Mouse (Mus musculus) ES-Bruce4 (cell line): Measurements from ENCODE around the gene Lnpep. TPM values are rescaled to one million over a fixed set of nuclear protein-coding genes. Genes with fewer than 3 reads are reported as not detected.

ENCODE experiments used
- H3K27ac ChIP-seq: 2 replicates; pipeline ENCODE4 v1.5.1; 2012; ENCODE audit warnings: low read length, inconsistent platforms; ENCODE audit not compliant: insufficient read depth
- H3K27me3 ChIP-seq: 2 replicates; pipeline ENCODE4 v1.6.1; 2012; ENCODE audit warnings: mild to moderate bottlenecking, low read length, inconsistent platforms; ENCODE audit not compliant: control insufficient read depth, poor library complexity, insufficient read depth, severe bottlenecking
- H3K36me3 ChIP-seq: 2 replicates; pipeline ENCODE4 v1.6.1; 2012; ENCODE audit warnings: inconsistent platforms, mild to moderate bottlenecking, low read length, moderate library complexity; ENCODE audit not compliant: control insufficient read depth, poor library complexity, insufficient read depth, severe bottlenecking
- H3K4me1 ChIP-seq: one replicate; pipeline ENCODE4 v1.8.1; 2011; ENCODE audit warnings: low read length; ENCODE audit not compliant: control insufficient read depth, insufficient read depth
- H3K4me3 ChIP-seq: 2 replicates; pipeline ENCODE4 v1.5.1; 2011; ENCODE audit warnings: low read depth, mild to moderate bottlenecking, low read length
- H3K9ac ChIP-seq: 2 replicates; pipeline ENCODE4 v1.6.1; 2012; ENCODE audit warnings: low read depth, mild to moderate bottlenecking, inconsistent platforms; ENCODE audit not compliant: poor library complexity, severe bottlenecking
- H3K9me3 ChIP-seq: replicated peaks from 2 replicates; pipeline ENCODE4 v1.6.1; 2012; ENCODE audit warnings: mild to moderate bottlenecking, low read length, inconsistent platforms; ENCODE audit not compliant: control insufficient read depth, poor library complexity, insufficient read depth, severe bottlenecking
- CTCF ChIP-seq: IDR thresholded peaks from one replicate; pipeline ENCODE4 v1.8.1; 2011; ENCODE audit warnings: low read depth, low read length
- EP300 ChIP-seq: IDR thresholded peaks from 2 replicates; pipeline ENCODE4 v1.6.1; 2011; ENCODE audit warnings: low read depth, low read length; ENCODE audit not compliant: insufficient read depth
- POLR2A ChIP-seq: IDR thresholded peaks from one replicate; pipeline ENCODE4 v1.8.1; 2011; ENCODE audit warnings: low read length; ENCODE audit not compliant: insufficient read depth
- polyA plus RNA-seq: library from polyadenylated mRNA; stranded (reverse); fragments of >200 nt; gene quantifications from 2 replicates; pipeline ENCODE4 v1.2.4, GENCODE M21; 2011; ENCODE audit warnings: low read depth; ENCODE audit not compliant: missing spikeins, insufficient read depth, insufficient read length

Lnpep gene
- polyA plus RNA-seq, 1 experiment, result 60.5 TPM

DNA sequence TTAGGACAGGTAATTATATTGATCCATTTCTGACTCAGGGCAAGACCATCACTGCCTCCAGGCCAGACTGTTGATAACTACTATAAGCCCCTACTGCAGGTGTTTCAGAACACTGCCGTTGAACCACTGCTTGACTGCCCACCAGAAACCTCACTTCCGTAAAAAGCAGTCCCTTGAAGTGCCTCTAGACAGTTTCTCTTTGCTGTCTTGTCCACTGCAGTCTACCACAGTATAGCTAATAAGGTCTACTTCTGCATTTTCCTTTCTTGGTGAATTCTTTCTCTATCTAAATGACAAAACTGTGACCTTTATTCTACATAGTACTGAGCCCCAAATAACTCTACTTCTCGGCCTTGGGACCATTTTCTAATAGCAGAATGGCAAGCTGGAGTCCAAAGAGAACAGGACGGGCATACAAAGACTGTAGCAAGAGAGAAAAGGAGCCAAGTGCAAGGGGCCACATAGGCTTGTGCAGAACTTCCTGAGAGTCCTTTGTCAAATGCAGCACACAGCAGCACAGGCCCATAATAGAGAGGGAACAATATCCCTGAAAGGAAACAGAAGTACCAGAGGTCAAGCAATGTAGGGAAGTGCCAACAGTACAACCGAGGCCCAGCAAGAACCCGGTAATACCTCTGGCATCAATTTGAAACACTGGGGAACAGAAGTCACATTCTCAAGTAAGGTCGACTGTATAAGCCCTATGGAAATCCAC lies 37.4 kb downstream of the Lnpep start:
- TF ChIP-seq CTCF (no peak), EP300 (no peak), POLR2A (no peak)
- H3K36me3 ChIP-seq, result no peaks in the 10 kb centered on the region
- no peak overlapping the region for H3K27ac ChIP-seq
- no peak overlapping the region for H3K9ac ChIP-seq
- H3K4me1 ChIP-seq, result no peaks in the 10 kb centered on the region
- H3K9me3 ChIP-seq, result no peaks in the 10 kb centered on the region; the same call in 1 of the 2 replicates
- H3K4me3 ChIP-seq, result no peak overlapping the region
- H3K27me3 ChIP-seq, result no peaks in the 10 kb centered on the region

DNA sequence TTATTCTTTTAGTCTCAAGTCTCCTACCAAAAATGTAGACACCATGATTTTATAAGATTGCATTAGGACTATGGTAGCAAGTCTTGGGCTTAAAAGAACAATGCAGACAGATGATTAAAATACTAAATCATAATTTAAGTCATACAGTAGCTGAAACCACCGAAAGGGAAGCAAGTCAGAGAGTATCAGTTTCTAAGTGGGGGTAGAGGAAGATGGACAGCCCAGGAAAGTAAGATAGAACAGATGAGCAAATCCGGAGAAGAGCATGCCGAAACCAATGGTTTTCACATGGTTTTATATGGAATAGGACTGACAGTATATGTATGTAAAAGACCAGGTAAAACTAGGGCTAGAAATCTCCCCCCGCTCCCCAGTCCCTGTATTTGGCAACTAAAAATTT lies 39.7 kb downstream of the Lnpep start:
- TF ChIP-seq CTCF (no peak), POLR2A (no peak), EP300 (no peak)
- Histone ChIP-seq H3K9me3 (no peaks in the 10 kb centered on the region), H3K27me3 (no peaks in the 10 kb centered on the region), H3K4me1 (no peaks in the 10 kb centered on the region), H3K9ac (no peak overlapping the region), H3K4me3 (no peak overlapping the region), H3K27ac (no peak overlapping the region), H3K36me3 (no peaks in the 10 kb centered on the region)

DNA sequence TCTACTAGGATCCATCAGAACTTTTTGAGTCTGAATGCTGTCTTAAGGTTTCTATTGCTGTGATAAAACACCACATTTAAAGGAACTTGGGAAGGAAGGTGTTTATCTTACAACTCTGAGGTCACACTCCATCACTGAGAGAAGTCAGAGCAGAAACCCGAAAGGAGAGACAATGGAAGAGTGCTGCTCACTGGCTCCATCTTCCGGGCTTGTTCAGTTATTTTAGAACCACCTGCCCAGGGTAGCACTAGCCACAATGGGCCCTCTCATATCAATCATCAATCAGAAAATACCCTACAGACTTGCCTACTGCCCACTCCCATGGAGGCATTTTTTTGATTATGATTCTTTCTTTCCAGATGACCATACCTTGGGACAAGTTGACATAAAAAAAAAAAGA lies 41.0 kb downstream of the Lnpep start:
- Histone ChIP-seq H3K4me1 (no peaks in the 10 kb centered on the region), H3K9ac (no peak overlapping the region), H3K9me3 (no peaks in the 10 kb centered on the region), H3K36me3 (0 out of 2 replicates have a peak, but pooled peaks cover under 1% of the 10 kb centered on the region), H3K27ac (no peak overlapping the region), H3K27me3 (no peaks in the 10 kb centered on the region), H3K4me3 (no peak overlapping the region)
- TF ChIP-seq CTCF (peak; percentile 15), EP300 (no peak)

DNA sequence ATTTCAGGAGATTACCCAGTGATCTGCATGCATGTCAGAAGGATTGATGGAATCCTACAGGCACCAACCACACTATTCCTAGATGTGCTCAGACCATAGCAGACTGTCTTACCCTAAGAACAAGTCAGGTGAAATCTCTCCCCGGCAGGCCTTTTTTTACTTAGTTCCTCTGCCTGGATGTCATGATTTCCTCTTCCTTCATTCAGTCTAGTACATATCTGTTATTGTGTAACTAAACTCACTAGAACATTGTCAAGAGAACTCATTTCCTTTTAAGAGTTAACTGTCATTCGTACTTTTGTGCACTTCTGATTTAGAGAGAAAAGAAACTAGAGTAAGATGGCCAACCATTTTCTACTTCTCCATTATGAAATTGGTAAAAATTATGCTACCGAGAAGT lies 43.6 kb downstream of the Lnpep start:
- Histone ChIP-seq H3K9ac (no peak overlapping the region), H3K27ac (no peak overlapping the region), H3K4me3 (no peak overlapping the region), H3K36me3 (peaks cover 4% of the 10 kb centered on the region; the same call in 1 of the 2 replicates), H3K9me3 (no peaks in the 10 kb centered on the region), H3K4me1 (no peaks in the 10 kb centered on the region), H3K27me3 (no peaks in the 10 kb centered on the region)
- TF ChIP-seq POLR2A (no peak), EP300 (no peak), CTCF (no peak)

DNA sequence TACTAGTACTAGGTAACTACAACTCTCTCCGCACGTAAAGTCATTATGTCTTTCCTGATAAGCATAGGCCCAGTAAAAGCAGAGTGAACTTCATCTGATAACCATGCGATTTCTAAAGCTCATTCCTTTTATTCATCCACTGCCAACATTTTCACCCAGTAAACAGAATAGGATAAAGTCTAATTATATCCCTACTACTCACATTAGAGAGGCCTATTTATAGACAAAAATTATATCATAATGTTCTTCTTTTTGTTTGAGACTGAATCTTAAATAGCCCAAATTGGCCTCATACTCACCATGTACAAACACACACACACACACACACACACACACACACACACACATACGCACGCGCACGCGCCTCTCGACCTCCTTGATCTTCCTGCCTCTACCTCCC lies 48.5 kb downstream of the Lnpep start:
- Histone ChIP-seq H3K4me1 (no peaks in the 10 kb centered on the region), H3K27ac (no peak overlapping the region), H3K27me3 (no peaks in the 10 kb centered on the region), H3K4me3 (no peak overlapping the region), H3K36me3 (peaks cover 24% of the 10 kb centered on the region), H3K9me3 (peaks cover 10% of the 10 kb centered on the region; the same call in 1 of the 2 replicates), H3K9ac (no peak overlapping the region)
- TF ChIP-seq CTCF (no peak), POLR2A (no peak), EP300 (no peak)

DNA sequence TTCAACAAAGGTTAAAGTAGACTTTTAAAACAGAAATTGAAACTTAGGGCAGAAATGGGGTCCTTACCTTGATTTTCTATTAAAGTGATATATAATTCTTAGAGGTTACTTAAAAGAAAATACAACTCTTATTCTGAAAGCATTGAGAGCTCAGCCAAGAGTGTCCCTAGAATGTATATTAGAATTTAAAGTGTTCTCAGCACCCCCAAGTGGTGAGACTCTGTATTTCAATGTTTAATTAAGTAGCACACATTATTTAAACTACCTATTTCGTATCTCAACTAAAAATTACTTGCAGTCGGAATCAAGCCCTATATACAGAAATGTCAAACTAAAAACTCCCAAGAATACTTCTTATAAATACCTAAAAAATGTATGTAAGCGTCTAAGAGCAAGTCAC lies 57.8 kb downstream of the Lnpep start:
- no peaks in the 10 kb centered on the region for H3K9me3 ChIP-seq
- H3K4me1 ChIP-seq, result no peaks in the 10 kb centered on the region
- TF ChIP-seq POLR2A (no peak), CTCF (no peak), EP300 (no peak)
- no peak overlapping the region for H3K9ac ChIP-seq
- no peaks in the 10 kb centered on the region for H3K27me3 ChIP-seq
- H3K27ac ChIP-seq, result no peak overlapping the region
- peaks cover 13% of the 10 kb centered on the region for H3K36me3 ChIP-seq
- no peak overlapping the region for H3K4me3 ChIP-seq
